Mouse (Mus musculus): Measurements from ENCODE around the gene Cdk5rap2. TPM values are rescaled to one million over a fixed set of nuclear protein-coding genes. Genes with fewer than 3 reads are reported as not detected.

The Cdk5rap2 gene
- total RNA-seq, 2 experiments from 2014 or later = 15.8 to 28.6 TPM

- DNase-seq (ENCODE audit: low spot score in 2 of 2) = no peak
Observed at GRCm38 (mm10) chr4:70354448-70354847, 55.8 kb downstream of the Cdk5rap2 start.

DNA sequence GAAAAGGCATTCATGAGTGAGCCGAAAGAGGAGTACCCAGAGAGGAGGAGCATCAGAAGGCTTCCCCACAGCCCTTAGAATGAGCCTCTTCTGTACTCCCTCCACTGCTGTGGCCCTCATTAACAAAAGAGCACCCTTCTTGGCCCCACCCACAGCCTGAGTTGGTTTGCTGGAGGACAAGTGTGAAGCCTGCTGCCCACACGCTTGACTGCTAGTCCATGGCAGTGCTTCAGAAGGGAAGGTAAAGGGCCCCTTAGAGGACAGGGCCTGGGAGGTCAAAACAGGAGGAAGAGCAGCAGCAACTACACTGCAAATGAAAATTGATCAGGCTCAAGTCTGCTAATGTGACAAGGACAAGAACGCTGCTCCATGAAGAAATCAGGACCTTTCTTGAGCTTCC is 56.6 kb downstream of the Cdk5rap2 start:
- DNase-seq (ENCODE audit: low spot score in 2 of 2) = no peak

GRCm38 (mm10) chr4:70335444-70336144 is 74.6 kb downstream of the Cdk5rap2 start:
- no peak for DNase-seq (ENCODE audit: low spot score in 2 of 2)

DNA sequence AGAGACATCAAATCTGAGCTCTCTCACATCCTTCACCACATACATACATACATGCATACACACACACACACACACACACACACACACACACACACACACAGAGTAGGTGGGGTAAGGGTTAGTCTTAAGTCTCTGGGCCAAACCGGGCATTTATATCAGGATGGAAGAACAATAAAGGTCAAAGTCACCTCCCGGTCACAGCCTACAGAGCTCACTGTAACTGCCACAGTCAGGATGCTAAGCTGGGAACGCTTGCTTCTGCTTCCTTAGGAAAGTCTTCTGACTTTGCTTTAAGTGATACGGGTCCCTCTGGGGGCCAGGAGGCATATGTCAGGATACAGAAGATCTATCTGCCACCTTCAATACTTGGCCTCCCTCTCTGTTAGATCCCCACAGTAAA is 75.2 kb downstream of the Cdk5rap2 start:
- DNase-seq (ENCODE audit: low spot score in 2 of 2) = no peak

GRCm38 (mm10) chr4:70332981-70333380 is 77.3 kb downstream of the Cdk5rap2 start:
- no peak for DNase-seq (ENCODE audit: low spot score in 2 of 2)

GRCm38 (mm10) chr4:70332576-70332975 is 77.7 kb downstream of the Cdk5rap2 start:
- DNase-seq (ENCODE audit: low spot score in 2 of 2) = no peak

- no peak for DNase-seq (ENCODE audit: low spot score in 2 of 2)
Observed at GRCm38 (mm10) chr4:70331181-70331580, 79.1 kb downstream of the Cdk5rap2 start.

GRCm38 (mm10) chr4:70328033-70328432 is 82.2 kb downstream of the Cdk5rap2 start:
- DNase-seq (ENCODE audit: low spot score in 2 of 2) = no peak

DNA sequence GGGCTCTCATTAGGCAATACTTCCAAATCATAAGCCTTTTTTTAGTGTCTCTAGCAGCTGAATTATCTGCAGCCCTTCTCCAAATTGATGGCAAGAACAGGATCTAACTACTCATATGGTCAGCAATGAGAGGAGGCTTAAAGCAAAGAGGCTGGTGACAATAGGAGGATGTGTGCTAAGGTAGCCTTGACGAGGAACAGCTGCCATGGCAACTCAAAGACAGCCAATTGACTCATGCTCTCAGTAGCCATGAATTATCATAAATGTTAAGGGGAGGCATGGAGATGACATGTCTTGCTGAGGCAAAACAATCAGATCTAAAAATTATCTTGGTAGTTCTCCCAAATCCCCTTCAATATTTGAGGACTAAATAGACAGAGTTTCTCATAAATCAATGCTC is 82.8 kb downstream of the Cdk5rap2 start:
- DNase-seq (ENCODE audit: low spot score in 2 of 2) = no peak

GRCm38 (mm10) chr4:70321586-70321985 is 88.7 kb downstream of the Cdk5rap2 start:
- no peak for DNase-seq (ENCODE audit: low spot score in 2 of 2)

GRCm38 (mm10) chr4:70312170-70312569 is 98.1 kb downstream of the Cdk5rap2 start:
- no peak for DNase-seq (ENCODE audit: low spot score in 2 of 2)

DNA sequence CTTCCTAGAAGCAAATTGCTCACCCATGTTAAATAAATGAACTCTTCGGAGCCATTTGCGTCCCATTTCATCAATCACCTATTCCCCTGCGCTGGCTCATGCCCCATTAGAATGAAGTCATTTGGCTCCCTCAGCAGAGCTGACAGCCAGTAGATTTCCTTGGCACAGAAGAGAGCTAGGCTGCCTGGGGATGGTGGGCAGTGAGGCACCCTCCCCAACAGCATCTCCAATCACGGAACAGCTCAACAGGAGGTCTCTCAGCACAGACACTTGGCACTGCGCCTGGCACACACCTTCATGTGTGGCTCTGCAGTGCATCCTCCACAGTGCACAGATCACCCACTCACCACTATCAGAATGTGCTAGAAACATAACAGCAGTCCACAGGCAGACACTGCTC is 98.7 kb downstream of the Cdk5rap2 start:
- DNase-seq (ENCODE audit: low spot score in 2 of 2) = peak; percentile 49 to 65

GRCm38 (mm10) chr4:70307230-70307629 is 103.0 kb downstream of the Cdk5rap2 start:
- DNase-seq (ENCODE audit: low spot score in 2 of 2) = peak; percentile 84 to 85

DNA sequence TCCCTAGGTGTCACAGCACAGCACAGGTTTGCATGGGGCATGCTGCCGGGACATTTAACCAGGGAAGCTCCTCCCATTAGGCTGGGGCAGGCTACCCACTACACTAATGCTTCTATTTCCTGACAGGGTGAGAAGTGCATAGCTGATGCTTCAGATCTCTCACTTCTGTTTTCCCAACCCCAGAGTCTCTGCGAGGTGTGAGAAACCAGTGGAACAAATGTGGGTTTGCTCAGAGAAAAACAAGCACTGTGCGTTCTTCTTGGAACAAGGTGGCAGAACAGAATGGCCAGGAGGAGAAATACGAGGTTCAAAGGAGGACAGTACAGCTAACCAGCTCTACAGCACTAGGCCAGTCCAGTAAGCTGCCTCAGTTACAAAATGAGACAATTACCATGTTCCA is 106.4 kb downstream of the Cdk5rap2 start:
- no peak for DNase-seq (ENCODE audit: low spot score in 2 of 2)

GRCm38 (mm10) chr4:70301187-70301586 is 109.1 kb downstream of the Cdk5rap2 start:
- DNase-seq (ENCODE audit: low spot score in 2 of 2) = peak; percentile 37 to 54

DNA sequence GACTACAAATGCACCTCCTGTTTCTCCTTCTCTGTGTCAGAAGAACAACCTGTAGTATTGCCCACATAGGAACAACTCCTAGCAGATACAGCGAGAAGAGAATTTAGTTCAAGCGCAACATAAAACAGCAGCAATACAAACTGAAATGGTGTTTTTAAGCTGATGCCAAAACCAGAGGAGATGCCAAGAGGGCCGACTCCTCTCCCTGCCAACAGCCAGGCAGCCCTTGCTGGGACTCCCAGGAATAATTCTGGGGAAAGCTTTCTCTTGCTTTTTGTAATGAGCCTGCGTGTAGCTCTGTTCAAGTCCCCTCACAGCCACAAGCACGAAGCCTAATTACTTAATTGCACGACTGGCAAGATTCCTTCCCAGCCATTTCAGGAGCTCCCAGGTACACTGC is 120.9 kb downstream of the Cdk5rap2 start:
- DNase-seq (ENCODE audit: low spot score in 2 of 2) = no peak

DNA sequence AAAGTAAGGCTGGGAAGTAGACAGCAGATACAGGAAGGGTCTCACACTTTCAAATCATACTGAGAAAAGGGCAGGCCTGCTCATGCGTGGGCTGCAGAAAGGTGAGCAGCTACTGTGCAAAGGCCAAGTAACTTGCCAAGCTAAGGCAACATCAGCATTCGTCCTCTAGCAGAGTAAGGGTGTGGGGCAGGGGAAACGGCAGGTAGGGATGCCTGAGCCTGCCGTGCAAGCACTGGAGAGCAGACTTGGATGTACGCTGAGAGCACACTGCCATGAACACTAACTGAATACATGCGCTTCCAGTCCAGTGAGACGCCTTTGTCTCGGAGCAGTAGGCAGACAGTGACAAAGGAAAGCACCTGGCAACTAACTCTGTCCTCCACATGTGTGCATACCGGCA is 127.1 kb downstream of the Cdk5rap2 start:
- no peak for DNase-seq (ENCODE audit: low spot score in 2 of 2)

GRCm38 (mm10) chr4:70278882-70279281 is 131.4 kb downstream of the Cdk5rap2 start:
- no peak for DNase-seq (ENCODE audit: low spot score in 2 of 2)

- DNase-seq (ENCODE audit: low spot score in 2 of 2) = no peak
Observed at GRCm38 (mm10) chr4:70278057-70278456, 132.2 kb downstream of the Cdk5rap2 start.

GRCm38 (mm10) chr4:70272943-70273342 is 137.3 kb downstream of the Cdk5rap2 start:
- DNase-seq (ENCODE audit: low spot score in 2 of 2) = no peak

DNA sequence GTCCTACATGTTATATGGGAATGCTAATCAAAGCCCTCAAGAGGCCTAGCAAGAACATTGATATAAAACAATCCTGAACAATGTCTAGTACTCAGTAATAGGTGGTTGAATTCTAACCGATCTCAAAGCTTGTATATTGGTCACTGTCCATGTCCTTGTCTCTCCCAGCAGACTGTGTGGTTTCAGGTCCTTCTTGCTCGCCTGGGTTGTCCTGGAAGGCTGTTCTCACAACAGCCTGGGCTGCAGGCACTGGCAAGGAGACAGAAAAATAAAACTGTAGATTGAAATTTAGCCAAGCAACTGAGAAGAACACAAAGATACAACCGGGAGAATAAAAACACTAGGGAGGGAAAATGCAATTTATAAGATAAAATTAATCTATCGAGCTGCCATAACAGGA is 137.7 kb downstream of the Cdk5rap2 start:
- no peak for DNase-seq (ENCODE audit: low spot score in 2 of 2)

DNA sequence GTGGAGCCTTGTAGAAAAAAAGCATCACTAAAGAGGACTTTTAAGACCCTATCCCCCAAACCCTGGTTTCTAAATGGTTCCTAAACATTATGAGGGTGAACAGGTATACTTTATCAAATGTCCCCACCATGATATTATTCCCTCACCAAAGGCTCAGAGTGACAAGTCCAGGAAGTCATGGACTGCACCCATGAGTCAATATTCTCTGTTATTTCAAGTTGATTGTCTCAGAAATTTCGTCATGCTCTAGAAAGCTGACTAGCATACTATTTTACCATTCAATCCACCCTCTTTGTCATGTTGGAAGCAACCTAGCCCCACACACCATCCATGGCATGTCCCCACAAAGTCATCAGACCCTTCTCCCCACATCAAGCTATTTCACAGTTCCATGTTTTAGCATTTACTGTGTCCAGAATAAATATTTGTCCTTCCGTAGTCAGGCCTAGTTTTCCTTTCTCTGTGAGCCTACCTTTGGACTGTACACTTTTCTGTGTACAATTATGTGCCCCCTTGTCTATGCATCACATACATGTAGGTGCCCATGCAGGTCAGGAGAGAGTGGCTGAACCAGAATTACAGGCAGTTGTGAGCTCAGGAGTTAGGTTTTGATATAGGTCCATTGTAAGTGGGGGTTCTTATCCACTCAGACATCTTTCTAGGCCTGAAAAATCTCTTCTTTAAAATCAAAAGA is 142.9 kb downstream of the Cdk5rap2 start:
- DNase-seq (ENCODE audit: low spot score in 2 of 2) = no peak

- peak; percentile 64 to 70 for DNase-seq (ENCODE audit: low spot score in 2 of 2)
Observed at GRCm38 (mm10) chr4:70265248-70265647, 145.0 kb downstream of the Cdk5rap2 start.

Data from layer of hippocampus, postnatal 10 days (tissue).